Mouse (Mus musculus) liver, adult 2 months (tissue): ENCODE measurements around the gene Hddc3.

ENCODE experiments used
- CTCF ChIP-seq: fragments of 200-500 bp; IDR thresholded peaks from 2 replicates; pipeline ENCODE4 v1.5.1; 2011; ENCODE audit warnings: low read depth, low read length, control low read depth
- POLR2A ChIP-seq: fragments of 200-500 bp; IDR thresholded peaks from 2 replicates; pipeline ENCODE4 v1.6.1; 2011; ENCODE audit warnings: low read length, control low read depth; ENCODE audit not compliant: insufficient read depth; ENCODE audit errors: extremely low read depth

GRCm38 (mm10) chr7:80319846-80320496, 22.9 kb upstream of the Hddc3 start:
- TF ChIP-seq CTCF: no peak
- no peak for TF ChIP-seq POLR2A
